Mouse (Mus musculus) liver, embryonic 14.5 days (tissue): Measurements from ENCODE around the gene Trappc10. TPM values are rescaled to one million over a fixed set of nuclear protein-coding genes. Genes with fewer than 3 reads are reported as not detected.
"Not testable (repeated sequence)": the region's sequence is repeated elsewhere in the genome, so short reads cannot be mapped to it uniquely, and the experiment has no call there.

ENCODE experiments used
- ATAC-seq: fragments of 200-750 bp; cut with Nextera tagmentation; 2 replicates; pipeline ENCODE4 v1.8.0; 2017; ENCODE audit warnings: moderate number of reproducible peaks, mild to moderate bottlenecking, moderate library complexity; ENCODE audit not compliant: insufficient read depth
- DNase-seq, 3 experiments: peaks; one replicate each; pipeline ENCODE4 v3.0.0-alpha.2; 2012 to 2013; ENCODE audit warnings: low read depth in 3 of 3, low spot score in 3 of 3
- H3K27ac ChIP-seq: fragments of 300-500 bp; sonication (generic); 2 replicates; pipeline ENCODE4 v1.5.1; 2014; ENCODE audit warnings: moderate library complexity, mild to moderate bottlenecking, control low read depth, inconsistent platforms
- H3K27me3 ChIP-seq: fragments of 300-500 bp; sonication (generic); 2 replicates; pipeline ENCODE4 v1.6.1; 2014; ENCODE audit warnings: mild to moderate bottlenecking, low read length, moderate library complexity; ENCODE audit not compliant: control insufficient read depth, insufficient read depth
- H3K36me3 ChIP-seq: fragments of 300-500 bp; sonication (generic); replicated peaks from 2 replicates; pipeline ENCODE4 v1.6.1; 2014; ENCODE audit warnings: low read depth; ENCODE audit not compliant: control insufficient read depth, insufficient read depth
- H3K4me1 ChIP-seq, 2 experiments: fragments of 200-500 bp in 1 of 2; fragments of 300-500 bp in 1 of 2; sonication (generic) in 1 of 2; replicated peaks; 2 replicates each; pipeline ENCODE4 v1.6.1; 2012 to 2014; ENCODE audit warnings: antibody characterized with exemption in 1 of 2, inconsistent platforms in 1 of 2, low read length in 1 of 2; ENCODE audit not compliant: control insufficient read depth in 2 of 2, insufficient read depth in 2 of 2
- H3K4me2 ChIP-seq: fragments of 300-500 bp; sonication (generic); 2 replicates; pipeline ENCODE4 v1.6.1; 2014; ENCODE audit warnings: low read depth, mild to moderate bottlenecking, control low read depth, moderate library complexity
- H3K4me3 ChIP-seq, 2 experiments: fragments of 200-500 bp in 1 of 2; fragments of 300-500 bp in 1 of 2; sonication (generic) in 1 of 2; 2 replicates each; pipeline ENCODE4 v1.5.1; 2012 to 2014; ENCODE audit warnings: low read depth in 2 of 2, low read length in 2 of 2, mild to moderate bottlenecking in 2 of 2, control low read depth in 1 of 2, inconsistent platforms in 1 of 2, moderate library complexity in 1 of 2; ENCODE audit not compliant: insufficient read depth in 1 of 2
- H3K9ac ChIP-seq: fragments of 300-500 bp; sonication (generic); replicated peaks from 2 replicates; pipeline ENCODE4 v1.6.1; 2014; ENCODE audit warnings: mild to moderate bottlenecking, control low read depth, moderate library complexity
- H3K9me3 ChIP-seq: fragments of 300-500 bp; sonication (generic); 2 replicates; pipeline ENCODE4 v1.6.1; 2016; ENCODE audit warnings: low read length, mixed read lengths; ENCODE audit not compliant: control insufficient read depth
- CTCF ChIP-seq: IDR thresholded peaks from 2 replicates; pipeline ENCODE4 v1.5.1; 2016; ENCODE audit warnings: antibody characterized with exemption, low read depth, control low read depth
- EP300 ChIP-seq: IDR thresholded peaks from 2 replicates; pipeline ENCODE4 v1.6.1; 2016; ENCODE audit warnings: antibody characterized with exemption, low read depth
- WGBS: fragments of 180-500 bp; shearing (Covaris S2); extraction: QIAGEN DNeasy Blood & Tissue Kit; methylation state at CpG from one replicate; pipeline ENCODE4 v1.1.7; 2014; ENCODE audit not compliant: insufficient replicate concordance; 5-methylcytosine and 5-hydroxymethylcytosine counted together
- polyA plus RNA-seq, 2 experiments: library from polyadenylated mRNA; depleted of rRNA in 1 of 2; stranded (reverse) in 1 of 2; unstranded in 1 of 2; fragments of >200 nt; fragmentation: Nextera tagmentation in 1 of 2; extraction: Ambion mirVana in 1 of 2; gene quantifications; 2 replicates each; pipeline versions ENCODE4 v1.2.1 to v1.2.3; 2012 to 2014

Trappc10 gene
- polyA plus RNA-seq, 2 experiments: 15.8 to 19.8 TPM

DNA sequence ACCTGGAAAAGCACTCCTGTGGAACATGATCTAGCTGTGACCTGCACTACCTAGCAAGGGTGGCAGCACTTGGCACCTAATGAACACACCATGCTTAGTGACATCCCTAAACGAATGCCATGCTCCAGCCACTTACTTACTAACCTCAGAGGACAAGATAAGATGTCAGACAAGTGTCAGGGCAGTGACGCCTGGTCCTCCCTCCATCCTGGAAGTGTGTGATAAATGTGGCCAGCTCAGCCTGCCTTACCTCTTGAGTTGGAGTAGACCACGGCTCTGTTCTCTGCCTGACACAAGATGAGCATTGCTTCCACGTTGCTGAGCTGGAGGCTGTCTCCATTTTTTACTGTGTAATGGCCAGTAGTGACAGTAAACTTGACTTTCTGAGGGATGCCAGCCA is 43.3 kb downstream of the Trappc10 start:
- Histone ChIP-seq H3K9me3 (no peaks in the 10 kb centered on the region), H3K4me3 (no peak overlapping the region), H3K4me1 (peaks cover 5 to 7% of the 10 kb centered on the region in 2 experiments), H3K4me2 (no peak overlapping the region; the same call in 1 of the 2 replicates), H3K36me3 (peaks cover 77% of the 10 kb centered on the region), H3K9ac (no peak overlapping the region; the same call in 1 of the 2 replicates), H3K27ac (peak overlapping the region; percentile 25; the same call in 1 of the 2 replicates), H3K27me3 (no peaks in the 10 kb centered on the region)
- DNase-seq (peak in 1 of 3 experiments; percentile 24), ATAC-seq (peak; percentile 67)
- TF ChIP-seq CTCF (no peak), EP300 (no peak)
- 42% methylated on average over 4 of the region's 4 CpGs for WGBS

GRCm38 (mm10) chr10:78192933-78193332 is 51.5 kb downstream of the Trappc10 start:
- TF ChIP-seq EP300 (no peak), CTCF (no peak)
- Histone ChIP-seq H3K4me2 (no peak overlapping the region), H3K27me3 (no peaks in the 10 kb centered on the region), H3K36me3 (peaks cover 80% of the 10 kb centered on the region), H3K27ac (no peak overlapping the region), H3K9me3 (no peaks in the 10 kb centered on the region), H3K4me3 (no peak overlapping the region), H3K4me1 (no peaks in the 10 kb centered on the region), H3K9ac (no peak overlapping the region)
- ATAC-seq: no peak
- WGBS: 87% methylated on average over 5 of the region's 5 CpGs
- no peak for DNase-seq

DNA sequence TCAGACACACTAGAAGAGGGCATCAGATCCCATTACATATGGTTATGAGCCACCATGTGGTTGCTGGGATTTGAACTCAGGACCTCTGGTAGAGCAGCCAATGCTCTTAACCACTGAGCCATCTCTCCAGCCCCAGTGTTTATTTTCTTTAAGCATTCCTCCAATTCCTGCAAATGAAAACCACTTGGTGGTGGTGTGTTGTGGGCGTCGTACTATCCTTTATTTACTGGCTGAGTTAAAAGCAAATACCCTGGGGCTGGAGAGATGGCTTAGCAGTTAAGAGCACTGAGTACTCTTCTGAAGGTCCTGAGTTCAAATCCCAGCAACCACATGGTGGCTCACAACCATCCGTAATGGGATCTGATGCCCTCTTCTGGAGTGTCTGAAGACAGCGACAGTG is 58.4 kb downstream of the Trappc10 start:
- not testable (repeated sequence) for H3K9ac ChIP-seq, H3K27ac ChIP-seq, ATAC-seq, H3K27me3 ChIP-seq, H3K4me3 ChIP-seq, DNase-seq, H3K9me3 ChIP-seq
- Histone ChIP-seq H3K4me2 (peak overlapping the region; percentile 90; the same call in 1 of the 2 replicates), H3K36me3 (peaks cover 45% of the 10 kb centered on the region), H3K4me1 (peaks cover 10 to 20% of the 10 kb centered on the region in 2 experiments)
- 82% methylated on average over 4 of the region's 4 CpGs for WGBS

DNA sequence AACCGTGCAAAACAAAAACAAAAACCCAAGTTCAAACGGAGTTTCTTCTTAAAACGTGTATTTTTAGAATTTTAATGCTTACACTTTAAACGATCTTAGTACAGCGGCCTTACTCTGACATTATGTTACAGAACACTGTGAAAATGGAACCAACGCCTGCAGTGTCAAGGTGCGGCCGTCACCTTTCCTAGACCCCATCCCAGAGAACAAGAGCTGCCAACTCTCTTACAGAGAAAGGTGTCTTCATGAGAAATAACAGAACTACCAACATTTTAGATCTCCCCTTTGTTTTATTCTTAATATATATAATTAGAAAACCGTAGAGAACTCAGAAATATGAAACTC is 59.1 kb downstream of the Trappc10 start:
- ATAC-seq: peak; percentile 57
- WGBS: 19% methylated on average over 9 of the region's 9 CpGs
- Histone ChIP-seq H3K9ac (peak overlapping the region; percentile 75), H3K4me3 (peak overlapping the region; percentile 63 to 85), H3K4me1 (peaks cover 10 to 20% of the 10 kb centered on the region in 2 experiments), H3K4me2 (peak overlapping the region; percentile 90), H3K9me3 (no peaks in the 10 kb centered on the region), H3K27me3 (no peaks in the 10 kb centered on the region), H3K36me3 (peaks cover 51% of the 10 kb centered on the region), H3K27ac (peak overlapping the region; percentile 85)
- no peak for DNase-seq
- TF ChIP-seq CTCF: no peak
- TF ChIP-seq EP300: no peak

- WGBS: 1% methylated on average over 47 of the region's 47 CpGs
- Histone ChIP-seq H3K9ac (peak within 1 kb of the TSS; percentile 75), H3K27me3 (no peaks in the 10 kb centered on the region), H3K4me1 (peaks cover 10 to 20% of the 10 kb centered on the region in 2 experiments), H3K9me3 (no peaks in the 10 kb centered on the region), H3K36me3 (peaks cover 50% of the 10 kb centered on the region), H3K27ac (peak within 1 kb of the TSS; percentile 85), H3K4me2 (peak within 1 kb of the TSS; percentile 90), H3K4me3 (peak within 1 kb of the TSS; percentile 85 to 95)
- DNase-seq (peak; percentile 89 to 91 (median 89)), ATAC-seq (peak; percentile 94)
- TF ChIP-seq CTCF (peak; percentile 43; the same call in 1 of the 2 replicates), EP300 (no peak)
These were observed 59.7 kb downstream of the Trappc10 start, which contains the start of gene Pwp2 for GRCm38 (mm10) chr10:78184531-78185380. Gene Pwp2, minus strand, starts transcription at chr10:78185149.
